Comparison of ENCODE assay signal across 15 mouse cellular contexts in genomic region chr4:41504325-41504724, GRCm38 (mm10). TPM values are rescaled to one million over a fixed set of nuclear protein-coding genes. Genes with fewer than 3 reads are reported as not detected.
A peak's percentile ranks its signal among the peaks of the same experiment; 100 is the strongest.
DNase-seq lines count a peak whose midpoint lies in the region; ATAC-seq and TF ChIP-seq lines count a peak whose summit lies in the region.
"Had no signal": no experiment of that assay in that cellular context is flagged by ENCODE, and none has a peak within 500 bp of the region (broad histone marks: within the 10 kb centered on the region; RNA-seq: fewer than 3 reads in every experiment).

No protein-coding gene starts in this region.

- TF ChIP-seq CTCF in intestine, postnatal 0 days (IDR thresholded peaks at IDR 0.05; ENCODE audit: low read depth): peak; percentile 54
- TF ChIP-seq CTCF in midbrain, postnatal 0 days (IDR thresholded peaks at IDR 0.05): peak; percentile 56
- no peak for TF ChIP-seq CTCF in G1E (IDR thresholded peaks at IDR 0.05; ENCODE audit: low read depth, low read length)

- peaks cover 5% of the 10 kb centered on the region; the same call in 1 of the 2 replicates for H3K36me3 ChIP-seq in intestine, postnatal 0 days (ENCODE audit: control insufficient read depth, insufficient read depth)
- peaks cover under 1% of the 10 kb centered on the region; the same call in 1 of the 2 replicates for H3K36me3 ChIP-seq in intestine, embryonic 16.5 days (ENCODE audit: control insufficient read depth, insufficient read depth, low read length)
- H3K36me3 ChIP-seq in midbrain, postnatal 0 days (ENCODE audit: insufficient read depth, low read length): no peaks in the 10 kb centered on the region
- H3K36me3 ChIP-seq in midbrain, embryonic 10.5 days: no peaks in the 10 kb centered on the region
- peaks cover 18% of the 10 kb centered on the region for H3K36me3 ChIP-seq in G1E (replicated peaks)
- H3K36me3 ChIP-seq: heart, embryonic 15.5 days; hindbrain, embryonic 10.5 days had no signal

- no peak overlapping the region for H3K27ac ChIP-seq in intestine, postnatal 0 days (ENCODE audit: low read depth, low read length)
- no peak overlapping the region for H3K27ac ChIP-seq in intestine, embryonic 16.5 days (ENCODE audit: low read length)
- no peak overlapping the region for H3K27ac ChIP-seq in midbrain, postnatal 0 days (ENCODE audit: low read depth, low read length)
- H3K27ac ChIP-seq in midbrain, embryonic 10.5 days (replicated peaks): no peak overlapping the region
- H3K27ac ChIP-seq: forebrain, embryonic 13.5 days; heart, embryonic 15.5 days; hindbrain, embryonic 10.5 days had no signal

- H3K27me3 ChIP-seq in intestine, postnatal 0 days (replicated peaks; ENCODE audit: control insufficient read depth, insufficient read depth, low read length): peaks cover 9% of the 10 kb centered on the region; the same call in 1 of the 2 replicates
- H3K27me3 ChIP-seq in intestine, embryonic 16.5 days (replicated peaks; ENCODE audit: control insufficient read depth, insufficient read depth, low read length): peaks cover 17% of the 10 kb centered on the region
- H3K27me3 ChIP-seq in midbrain, postnatal 0 days (ENCODE audit: insufficient read depth, low read length): peaks cover 11% of the 10 kb centered on the region; the same call in 1 of the 2 replicates
- peaks cover 70% of the 10 kb centered on the region for H3K27me3 ChIP-seq in midbrain, embryonic 10.5 days (ENCODE audit: low read depth, poor library complexity, severe bottlenecking)
- H3K27me3 ChIP-seq in G1E (ENCODE audit: insufficient read depth, low read length): peaks cover 17% of the 10 kb centered on the region

- H3K9ac ChIP-seq in intestine, postnatal 0 days (ENCODE audit: low read depth, low read length): no peak overlapping the region
- H3K9ac ChIP-seq in intestine, embryonic 16.5 days (ENCODE audit: low read depth, low read length): no peak overlapping the region
- H3K9ac ChIP-seq in midbrain, postnatal 0 days (replicated peaks; ENCODE audit: low read length, poor library complexity, severe bottlenecking): no peak overlapping the region
- H3K9ac ChIP-seq: forebrain, embryonic 13.5 days; heart, embryonic 15.5 days had no signal

- no peak overlapping the region for H3K4me3 ChIP-seq in intestine, postnatal 0 days (ENCODE audit: low read depth, low read length)
- no peak overlapping the region for H3K4me3 ChIP-seq in intestine, embryonic 16.5 days (ENCODE audit: low read length)
- no peak overlapping the region for H3K4me3 ChIP-seq in midbrain, postnatal 0 days (ENCODE audit: low read depth, low read length)
- no peak overlapping the region for H3K4me3 ChIP-seq in midbrain, embryonic 10.5 days
- no peak overlapping the region; the same call in 1 of the 2 replicates for H3K4me3 ChIP-seq in G1E (ENCODE audit: low read depth, low read length)
- H3K4me3 ChIP-seq: forebrain, embryonic 13.5 days; heart, embryonic 15.5 days; hindbrain, embryonic 10.5 days had no signal

- no peak for DNase-seq in midbrain, postnatal 0 days (ENCODE audit: low spot score)
- DNase-seq in midbrain, embryonic 10.5 days (ENCODE audit: low spot score): no peak
- DNase-seq in G1E (ENCODE audit: low spot score): peak; percentile 56
- DNase-seq in spleen, postnatal 4 days (ENCODE audit: low spot score in 2 of 2): no peak
- no peak for DNase-seq in adrenal gland, postnatal 10 days
- DNase-seq: cerebellum, postnatal 25 days; lung, adult 2 months; midbrain, embryonic 14.5 days had no signal

- H3K9me3 ChIP-seq in intestine, postnatal 0 days (ENCODE audit: control insufficient read depth): no peaks in the 10 kb centered on the region
- H3K9me3 ChIP-seq in intestine, embryonic 16.5 days (ENCODE audit: control insufficient read depth, low read length): no peaks in the 10 kb centered on the region
- H3K9me3 ChIP-seq in midbrain, postnatal 0 days (ENCODE audit: low read length): no peaks in the 10 kb centered on the region
- no peaks in the 10 kb centered on the region for H3K9me3 ChIP-seq in midbrain, embryonic 10.5 days (replicated peaks)
- H3K9me3 ChIP-seq in G1E (replicated peaks): no peaks in the 10 kb centered on the region
- H3K9me3 ChIP-seq: forebrain, embryonic 13.5 days; heart, embryonic 15.5 days; hindbrain, embryonic 10.5 days had no signal

- WGBS in intestine, postnatal 0 days: 74% methylated on average over 5 of the region's 5 CpGs
- 74% methylated on average over 5 of the region's 5 CpGs for WGBS in intestine, embryonic 16.5 days
- WGBS in midbrain, postnatal 0 days: 79% methylated on average over 5 of the region's 5 CpGs
- 75% methylated on average over 5 of the region's 5 CpGs for WGBS in midbrain, embryonic 10.5 days

- no peak for ATAC-seq in intestine, postnatal 0 days
- ATAC-seq in intestine, embryonic 16.5 days: no peak
- ATAC-seq in midbrain, postnatal 0 days (ENCODE audit: low FRiP score): no peak
- no peak for ATAC-seq in G1E (ENCODE audit: extremely low read depth, insufficient number of reproducible peaks, low FRiP score, poor library complexity, severe bottlenecking)
- ATAC-seq: forebrain, embryonic 13.5 days had no signal

- H3K4me2 ChIP-seq in intestine, postnatal 0 days (replicated peaks; ENCODE audit: low read depth): no peak overlapping the region
- H3K4me2 ChIP-seq in intestine, embryonic 16.5 days (ENCODE audit: low read depth, low read length): no peak overlapping the region
- no peak overlapping the region for H3K4me2 ChIP-seq in midbrain, postnatal 0 days (ENCODE audit: low read depth, low read length, poor library complexity, severe bottlenecking)
- H3K4me2 ChIP-seq: forebrain, embryonic 13.5 days; heart, embryonic 15.5 days had no signal

- peaks cover 8% of the 10 kb centered on the region; the same call in 1 of the 2 replicates for H3K4me1 ChIP-seq in intestine, postnatal 0 days (replicated peaks; ENCODE audit: control insufficient read depth, insufficient read depth, low read length)
- H3K4me1 ChIP-seq in intestine, embryonic 16.5 days (ENCODE audit: control insufficient read depth, insufficient read depth, low read length): peaks cover 23% of the 10 kb centered on the region
- peaks cover 14% of the 10 kb centered on the region; the same call in 1 of the 2 replicates for H3K4me1 ChIP-seq in midbrain, postnatal 0 days (ENCODE audit: insufficient read depth, low read length)
- peaks cover 51% of the 10 kb centered on the region for H3K4me1 ChIP-seq in midbrain, embryonic 10.5 days
- peaks cover 58% of the 10 kb centered on the region for H3K4me1 ChIP-seq in G1E (ENCODE audit: insufficient read depth, low read depth, low read length)

RNA-seq across cellular contexts. Expression of gene AI464131, which starts 1.4 kb away (rescaled TPM):
- 11.6 and 13.7 TPM in 2 replicates for polyA plus RNA-seq in intestine, postnatal 0 days (2015; fragmentation: Nextera tagmentation; extraction: Ambion mirVana)
- polyA plus RNA-seq in intestine, embryonic 16.5 days (2015; fragmentation: Nextera tagmentation; extraction: Ambion mirVana): 12.7 and 15.3 TPM in 2 replicates
- 40.5 and 46.0 TPM in 2 replicates for total RNA-seq in midbrain, postnatal 0 days (2014; rRNA removed)
- 15.7 and 18.1 TPM in 2 replicates for polyA plus RNA-seq in midbrain, postnatal 0 days (2015; fragmentation: Nextera tagmentation; extraction: Ambion mirVana)
- 7.3 and 9.2 TPM in 2 replicates for polyA plus RNA-seq in midbrain, embryonic 10.5 days (2016; fragmentation: Nextera tagmentation; extraction: Ambion mirVana)
- total RNA-seq in G1E (2014; fragmentation: Nextera tagmentation) (4.3 and 4.4 TPM in 2 replicates), G1E (2017) (7.0 and 7.3 TPM in 2 replicates)
- 2.2 and 3.1 TPM in 2 replicates for polyA plus RNA-seq in G1E (2012)
- 10 to 100 TPM; 13.3 to 17.4 TPM for total RNA-seq in adrenal gland, postnatal 10 days (2021)
- total RNA-seq: neutrophil, adult 5-6 weeks had no signal

RNA-seq across cellular contexts. Expression of gene 1110017D15Rik, which starts 12.8 kb away (rescaled TPM):
- 0.52 and 2.0 TPM in 2 replicates for polyA plus RNA-seq in intestine, postnatal 0 days (2015; fragmentation: Nextera tagmentation; extraction: Ambion mirVana)
- polyA plus RNA-seq in intestine, embryonic 16.5 days (2015; fragmentation: Nextera tagmentation; extraction: Ambion mirVana): 0.21 TPM in 1 of 2 replicates, not detected in the other
- 10.9 and 11.8 TPM in 2 replicates for total RNA-seq in midbrain, postnatal 0 days (2014; rRNA removed)
- polyA plus RNA-seq in midbrain, postnatal 0 days (2015; fragmentation: Nextera tagmentation; extraction: Ambion mirVana): 18.1 and 20.7 TPM in 2 replicates
- 3.4 and 4.2 TPM in 2 replicates for polyA plus RNA-seq in midbrain, embryonic 10.5 days (2016; fragmentation: Nextera tagmentation; extraction: Ambion mirVana)
- 7.3 and 10.5 TPM in 2 replicates for total RNA-seq in G1E (2014; fragmentation: Nextera tagmentation)
- 0.22 and 1.7 TPM in 2 replicates for total RNA-seq in G1E (2017)
- polyA plus RNA-seq in G1E (2012): 0.08 TPM in 1 of 2 replicates, not detected in the other
- under 1 TPM in 1 of 2 experiments, not detected in 1; 0.45 TPM for total RNA-seq in adrenal gland, postnatal 10 days (2021)
- total RNA-seq: megakaryocyte progenitor cell, adult 5-6 weeks; neutrophil, adult 5-6 weeks had no signal

RNA-seq across cellular contexts. Expression of gene Nudt2, which starts 39.4 kb away (rescaled TPM):
- polyA plus RNA-seq in intestine, postnatal 0 days (2015; fragmentation: Nextera tagmentation; extraction: Ambion mirVana): 34.9 and 35.7 TPM in 2 replicates
- polyA plus RNA-seq in intestine, embryonic 16.5 days (2015; fragmentation: Nextera tagmentation; extraction: Ambion mirVana): 62.5 and 70.3 TPM in 2 replicates
- 28.3 and 41.0 TPM in 2 replicates for total RNA-seq in midbrain, postnatal 0 days (2014; rRNA removed)
- 70.7 and 79.9 TPM in 2 replicates for polyA plus RNA-seq in midbrain, postnatal 0 days (2015; fragmentation: Nextera tagmentation; extraction: Ambion mirVana)
- 63.3 and 65.6 TPM in 2 replicates for polyA plus RNA-seq in midbrain, embryonic 10.5 days (2016; fragmentation: Nextera tagmentation; extraction: Ambion mirVana)
- total RNA-seq in G1E (2014; fragmentation: Nextera tagmentation) (22.5 and 26.6 TPM in 2 replicates), G1E (2017) (62.3 and 72.7 TPM in 2 replicates)
- 5.9 and 12.4 TPM in 2 replicates for polyA plus RNA-seq in G1E (2012)
- total RNA-seq in adrenal gland, postnatal 10 days (2021): 10 to 100 TPM; 30.2 to 30.9 TPM

RNA-seq across cellular contexts. Expression of gene Kif24, which starts 39.6 kb away (rescaled TPM):
- polyA plus RNA-seq in intestine, postnatal 0 days (2015; fragmentation: Nextera tagmentation; extraction: Ambion mirVana): 1.3 and 1.4 TPM in 2 replicates
- 4.0 TPM in 2 replicates for polyA plus RNA-seq in intestine, embryonic 16.5 days (2015; fragmentation: Nextera tagmentation; extraction: Ambion mirVana)
- 2.7 and 4.9 TPM in 2 replicates for total RNA-seq in midbrain, postnatal 0 days (2014; rRNA removed)
- 1.4 TPM in 2 replicates for polyA plus RNA-seq in midbrain, postnatal 0 days (2015; fragmentation: Nextera tagmentation; extraction: Ambion mirVana)
- polyA plus RNA-seq in midbrain, embryonic 10.5 days (2016; fragmentation: Nextera tagmentation; extraction: Ambion mirVana): 13.5 and 15.1 TPM in 2 replicates
- 47.8 and 68.0 TPM in 2 replicates for total RNA-seq in G1E (2014; fragmentation: Nextera tagmentation)
- total RNA-seq in G1E (2017): 16.8 and 21.6 TPM in 2 replicates
- 5.6 and 7.0 TPM in 2 replicates for polyA plus RNA-seq in G1E (2012)
- total RNA-seq in adrenal gland, postnatal 10 days (2021): 1 to 10 TPM; 2.8 to 4.5 TPM
